Mouse (Mus musculus): ENCODE measurements at regions not wholly inside any gene's neighbourhood (a gene's known extent, or its start where the extent isn't known, plus 50 kb on each side); places are given as distances from the start of the nearest gene placed in this dataset.

DNA sequence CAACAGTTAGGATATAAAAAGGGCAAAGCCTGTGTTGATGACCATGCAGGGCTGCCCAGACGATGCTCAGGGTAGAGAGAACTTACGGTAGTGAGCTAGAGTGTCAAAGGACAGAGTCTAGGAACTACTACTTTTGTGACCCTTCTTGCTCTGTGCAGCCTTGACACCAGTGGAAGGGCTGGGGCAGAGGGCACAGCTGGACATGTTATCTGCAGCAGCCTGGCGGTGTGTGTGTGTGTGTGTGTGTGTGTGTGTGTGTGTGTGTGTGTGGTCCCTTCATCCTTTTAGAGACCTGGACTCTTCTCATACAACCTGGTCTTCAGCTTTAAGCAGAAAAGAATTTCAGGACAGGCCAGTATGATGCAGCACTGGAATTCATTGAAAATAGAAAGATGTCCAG lies 153.6 kb downstream of the Unc5cl start:
- H3K9me3 ChIP-seq (ENCODE audit: control insufficient read depth, low read length) = no peaks in the 10 kb centered on the region
- WGBS = 77% methylated on average over 3 of the region's 3 CpGs

DNA sequence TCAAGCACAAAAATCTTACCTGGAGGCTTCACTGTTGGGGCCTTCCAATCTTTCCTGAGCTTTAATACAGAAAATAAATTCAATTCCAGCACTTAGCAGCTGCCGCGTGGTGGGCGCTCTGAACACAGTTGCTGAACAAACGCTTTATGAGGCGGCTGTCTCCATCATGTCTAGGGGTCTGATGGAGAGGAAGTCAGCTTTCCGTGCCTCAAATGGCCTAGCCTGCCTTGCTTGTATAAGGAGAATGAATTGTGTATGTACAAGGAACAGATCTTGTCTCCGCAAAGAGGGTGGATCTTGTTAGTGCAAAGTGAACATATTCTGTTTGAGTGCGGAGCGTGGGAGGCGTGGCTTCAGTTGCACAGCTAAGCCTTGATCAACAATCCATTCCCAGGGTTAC lies 155.4 kb downstream of the Unc5cl start:
- Histone ChIP-seq H3K4me2 (ENCODE audit: low read length) (no peak overlapping the region), H3K27me3 (ENCODE audit: control insufficient read depth, insufficient read depth, low read length) (no peaks in the 10 kb centered on the region), H3K4me3 (ENCODE audit: control insufficient read depth in 1 of 2, insufficient read depth in 1 of 2, low read depth in 1 of 2, low read length in 2 of 2) (no peak overlapping the region), H3K4me1 (ENCODE audit: control insufficient read depth in 2 of 2, insufficient read depth in 2 of 2, low read length in 2 of 2) (no peaks in the 10 kb centered on the region), H3K36me3 (ENCODE audit: control insufficient read depth, insufficient read depth, low read length) (no peaks in the 10 kb centered on the region), H3K27ac (replicated peaks in 1 of 2; ENCODE audit: control insufficient read depth in 1 of 2, insufficient read depth in 1 of 2, low read depth in 2 of 2, low read length in 2 of 2) (no peak overlapping the region), H3K9ac (ENCODE audit: low read length) (no peak overlapping the region), H3K9me3 (ENCODE audit: control insufficient read depth, low read length) (peaks cover 8% of the 10 kb centered on the region)
- ATAC-seq (ENCODE audit: insufficient number of reproducible peaks, insufficient read depth, low FRiP score, low read depth) = no peak
- WGBS = 85% methylated on average over 10 of the region's 10 CpGs

More for the DNA sequence above, 153.6 kb downstream of the Unc5cl start:
- Histone ChIP-seq H3K36me3 (ENCODE audit: control insufficient read depth, insufficient read depth, low read length) (no peaks in the 10 kb centered on the region), H3K27me3 (ENCODE audit: control insufficient read depth, insufficient read depth, low read length) (no peaks in the 10 kb centered on the region), H3K9ac (ENCODE audit: low read length) (no peak overlapping the region), H3K4me3 (ENCODE audit: control insufficient read depth in 1 of 2, insufficient read depth in 1 of 2, low read depth in 1 of 2, low read length in 2 of 2) (no peak overlapping the region), H3K4me2 (ENCODE audit: low read length) (no peak overlapping the region), H3K27ac (replicated peaks in 1 of 2; ENCODE audit: control insufficient read depth in 1 of 2, insufficient read depth in 1 of 2, low read depth in 2 of 2, low read length in 2 of 2) (no peak overlapping the region), H3K4me1 (ENCODE audit: control insufficient read depth in 2 of 2, insufficient read depth in 2 of 2, low read length in 2 of 2) (no peaks in the 10 kb centered on the region)
- no peak for ATAC-seq (ENCODE audit: insufficient number of reproducible peaks, insufficient read depth, low FRiP score, low read depth)

DNA sequence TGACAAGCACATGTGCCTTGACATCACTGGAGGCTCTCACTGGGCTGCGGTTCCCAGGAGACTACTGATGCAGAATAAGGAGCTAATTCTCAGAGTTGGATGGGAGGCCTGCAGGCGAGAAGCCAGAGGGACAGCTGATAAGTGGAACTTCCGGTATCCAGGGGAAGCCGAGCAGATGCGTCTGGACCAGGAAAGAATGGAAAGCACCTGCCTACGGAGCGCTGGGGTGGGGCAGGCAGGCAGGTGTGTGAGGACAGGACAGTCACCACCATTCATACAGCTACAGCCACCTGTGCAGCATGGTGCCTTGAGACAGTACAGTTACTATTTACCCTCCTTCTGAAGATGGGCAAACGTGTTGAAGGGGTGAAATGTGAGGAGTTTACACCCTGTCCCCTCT lies 156.1 kb downstream of the Unc5cl start:
- peaks cover 8% of the 10 kb centered on the region for H3K9me3 ChIP-seq (ENCODE audit: control insufficient read depth, low read length)
- WGBS = 55% methylated on average over 8 of the region's 8 CpGs
- no peak overlapping the region for H3K4me3 ChIP-seq (ENCODE audit: control insufficient read depth in 1 of 2, insufficient read depth in 1 of 2, low read depth in 1 of 2, low read length in 2 of 2)
- ATAC-seq (ENCODE audit: insufficient number of reproducible peaks, insufficient read depth, low FRiP score, low read depth) = no peak
- no peak overlapping the region for H3K9ac ChIP-seq (ENCODE audit: low read length)
- H3K36me3 ChIP-seq (ENCODE audit: control insufficient read depth, insufficient read depth, low read length) = no peaks in the 10 kb centered on the region
- H3K4me1 ChIP-seq (ENCODE audit: control insufficient read depth in 2 of 2, insufficient read depth in 2 of 2, low read length in 2 of 2) = no peaks in the 10 kb centered on the region
- H3K27ac ChIP-seq (replicated peaks in 1 of 2; ENCODE audit: control insufficient read depth in 1 of 2, insufficient read depth in 1 of 2, low read depth in 2 of 2, low read length in 2 of 2) = no peak overlapping the region
- H3K4me2 ChIP-seq (ENCODE audit: low read length) = no peak overlapping the region
- H3K27me3 ChIP-seq (ENCODE audit: control insufficient read depth, insufficient read depth, low read length) = no peaks in the 10 kb centered on the region

DNA sequence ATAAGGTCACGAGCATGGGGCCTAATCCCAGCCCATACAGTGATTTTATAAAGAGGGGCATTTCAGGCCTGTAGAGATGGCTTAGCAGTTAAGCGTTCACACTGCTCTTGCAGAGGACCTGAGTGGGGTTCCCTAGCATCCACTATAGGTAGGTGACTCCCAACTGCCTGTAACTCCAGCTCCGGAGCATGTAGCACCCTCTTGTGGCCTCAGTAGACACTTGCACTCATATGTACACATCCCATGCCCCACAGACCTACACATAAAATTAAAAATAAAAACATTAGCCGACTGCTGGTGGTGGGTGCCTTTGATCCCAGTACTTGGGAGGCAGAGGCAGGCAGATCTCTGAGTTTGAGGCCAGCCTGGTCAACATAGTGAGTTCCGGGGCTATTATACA lies 158.8 kb downstream of the Unc5cl start:
- no peaks in the 10 kb centered on the region for H3K4me1 ChIP-seq (ENCODE audit: control insufficient read depth in 2 of 2, insufficient read depth in 2 of 2, low read length in 2 of 2)
- ATAC-seq (ENCODE audit: insufficient number of reproducible peaks, insufficient read depth, low FRiP score, low read depth) = no peak
- no peak overlapping the region for H3K4me3 ChIP-seq (ENCODE audit: control insufficient read depth in 1 of 2, insufficient read depth in 1 of 2, low read depth in 1 of 2, low read length in 2 of 2)
- no peaks in the 10 kb centered on the region for H3K27me3 ChIP-seq (ENCODE audit: control insufficient read depth, insufficient read depth, low read length)
- 87% methylated on average over 5 of the region's 5 CpGs for WGBS
- no peak overlapping the region for H3K9ac ChIP-seq (ENCODE audit: low read length)
- H3K36me3 ChIP-seq (ENCODE audit: control insufficient read depth, insufficient read depth, low read length) = no peaks in the 10 kb centered on the region
- H3K9me3 ChIP-seq (ENCODE audit: control insufficient read depth, low read length) = peaks cover 8% of the 10 kb centered on the region
- H3K4me2 ChIP-seq (ENCODE audit: low read length) = no peak overlapping the region
- no peak overlapping the region for H3K27ac ChIP-seq (replicated peaks in 1 of 2; ENCODE audit: control insufficient read depth in 1 of 2, insufficient read depth in 1 of 2, low read depth in 2 of 2, low read length in 2 of 2)

DNA sequence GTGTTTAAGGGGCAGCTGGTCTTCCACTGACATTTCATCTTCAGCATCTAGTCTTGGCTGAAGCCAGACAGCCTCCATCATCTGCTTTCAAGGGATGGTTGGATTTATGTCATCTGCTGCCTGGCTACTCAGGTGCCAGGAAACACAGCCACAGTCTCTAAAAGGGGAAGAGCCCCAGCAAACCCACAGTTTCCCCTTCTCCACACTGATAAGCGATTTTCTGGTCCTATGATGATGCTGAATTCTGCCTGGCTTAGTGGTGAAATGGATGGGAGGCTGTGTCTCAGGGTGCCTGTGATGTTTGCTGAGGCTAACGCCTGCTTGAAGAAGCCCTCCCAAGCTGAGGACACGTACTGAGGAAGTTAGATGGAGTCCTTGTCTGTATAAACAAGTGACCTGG lies 160.5 kb downstream of the Unc5cl start:
- H3K4me3 ChIP-seq (ENCODE audit: control insufficient read depth in 1 of 2, insufficient read depth in 1 of 2, low read depth in 1 of 2, low read length in 2 of 2) = no peak overlapping the region
- ATAC-seq (ENCODE audit: insufficient number of reproducible peaks, insufficient read depth, low FRiP score, low read depth) = no peak
- H3K9ac ChIP-seq (ENCODE audit: low read length) = no peak overlapping the region
- no peaks in the 10 kb centered on the region for H3K36me3 ChIP-seq (ENCODE audit: control insufficient read depth, insufficient read depth, low read length)
- peaks cover 8% of the 10 kb centered on the region for H3K9me3 ChIP-seq (ENCODE audit: control insufficient read depth, low read length)
- H3K27me3 ChIP-seq (ENCODE audit: control insufficient read depth, insufficient read depth, low read length) = no peaks in the 10 kb centered on the region
- H3K4me2 ChIP-seq (ENCODE audit: low read length) = no peak overlapping the region
- no peaks in the 10 kb centered on the region for H3K4me1 ChIP-seq (ENCODE audit: control insufficient read depth in 2 of 2, insufficient read depth in 2 of 2, low read length in 2 of 2)
- WGBS = 45% methylated on average over 3 of the region's 3 CpGs
- H3K27ac ChIP-seq (replicated peaks in 1 of 2; ENCODE audit: control insufficient read depth in 1 of 2, insufficient read depth in 1 of 2, low read depth in 2 of 2, low read length in 2 of 2) = no peak overlapping the region

DNA sequence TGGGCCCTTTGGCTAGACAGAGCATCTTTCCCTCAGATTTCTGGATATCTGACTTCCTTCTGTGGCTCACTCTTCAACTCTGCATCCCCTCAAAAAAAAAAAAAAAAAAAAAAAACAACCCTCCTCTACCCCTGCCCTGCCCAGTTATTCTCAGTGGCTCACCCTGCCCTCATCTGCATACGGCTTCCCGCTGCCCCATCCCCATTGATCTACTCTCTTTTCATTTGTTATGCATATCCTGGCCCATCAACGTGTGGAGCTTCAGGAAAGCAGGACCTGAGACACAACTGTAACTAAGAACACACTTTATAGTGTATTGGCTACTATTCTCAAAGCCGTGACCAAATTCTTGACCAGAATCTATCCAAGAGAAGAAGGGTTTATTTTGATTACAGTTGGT lies 161.5 kb downstream of the Unc5cl start:
- H3K9ac ChIP-seq (ENCODE audit: low read length) = no peak overlapping the region
- H3K36me3 ChIP-seq (ENCODE audit: control insufficient read depth, insufficient read depth, low read length) = no peaks in the 10 kb centered on the region
- H3K27ac ChIP-seq (replicated peaks in 1 of 2; ENCODE audit: control insufficient read depth in 1 of 2, insufficient read depth in 1 of 2, low read depth in 2 of 2, low read length in 2 of 2) = no peak overlapping the region
- H3K4me1 ChIP-seq (ENCODE audit: control insufficient read depth in 2 of 2, insufficient read depth in 2 of 2, low read length in 2 of 2) = no peaks in the 10 kb centered on the region
- no peak for ATAC-seq (ENCODE audit: insufficient number of reproducible peaks, insufficient read depth, low FRiP score, low read depth)
- 44% methylated on average over 4 of the region's 4 CpGs for WGBS
- H3K9me3 ChIP-seq (ENCODE audit: control insufficient read depth, low read length) = peaks cover 8% of the 10 kb centered on the region
- H3K4me3 ChIP-seq (ENCODE audit: control insufficient read depth in 1 of 2, insufficient read depth in 1 of 2, low read depth in 1 of 2, low read length in 2 of 2) = no peak overlapping the region
- H3K4me2 ChIP-seq (ENCODE audit: low read length) = no peak overlapping the region
- H3K27me3 ChIP-seq (ENCODE audit: control insufficient read depth, insufficient read depth, low read length) = no peaks in the 10 kb centered on the region

DNA sequence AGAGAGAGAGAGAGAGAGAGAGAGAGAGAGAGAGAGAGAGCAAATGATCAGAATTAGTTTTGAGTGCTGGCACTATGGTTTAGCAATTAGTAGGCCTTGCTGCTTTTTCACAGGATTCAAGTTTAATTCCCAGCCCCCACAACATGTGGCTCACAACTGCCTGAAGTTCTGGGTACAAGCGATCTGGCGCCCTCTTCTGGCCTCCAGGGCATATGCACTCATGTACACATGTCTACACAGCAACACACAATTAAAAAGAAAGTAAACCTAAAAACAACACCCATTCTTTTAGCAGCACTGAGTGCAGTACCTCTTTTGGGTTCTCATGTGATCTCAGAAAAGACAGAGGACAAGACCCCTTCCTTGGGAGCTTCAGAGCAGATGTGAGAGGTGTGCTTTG lies 166.2 kb downstream of the Unc5cl start:
- no peak overlapping the region for H3K27ac ChIP-seq (replicated peaks in 1 of 2; ENCODE audit: control insufficient read depth in 1 of 2, insufficient read depth in 1 of 2, low read depth in 2 of 2, low read length in 2 of 2)
- no peaks in the 10 kb centered on the region for H3K27me3 ChIP-seq (ENCODE audit: control insufficient read depth, insufficient read depth, low read length)
- no peaks in the 10 kb centered on the region; the same call in 1 of the 2 replicates for H3K9me3 ChIP-seq (ENCODE audit: control insufficient read depth, low read length)
- no peak overlapping the region for H3K4me3 ChIP-seq (ENCODE audit: control insufficient read depth in 1 of 2, insufficient read depth in 1 of 2, low read depth in 1 of 2, low read length in 2 of 2)
- H3K9ac ChIP-seq (ENCODE audit: low read length) = no peak overlapping the region
- no peak for ATAC-seq (ENCODE audit: insufficient number of reproducible peaks, insufficient read depth, low FRiP score, low read depth)
- no peaks in the 10 kb centered on the region for H3K36me3 ChIP-seq (ENCODE audit: control insufficient read depth, insufficient read depth, low read length)
- H3K4me2 ChIP-seq (ENCODE audit: low read length) = no peak overlapping the region
- no peaks in the 10 kb centered on the region for H3K4me1 ChIP-seq (ENCODE audit: control insufficient read depth in 2 of 2, insufficient read depth in 2 of 2, low read length in 2 of 2)
- WGBS = 52% methylated on average over 2 of the region's 2 CpGs

DNA sequence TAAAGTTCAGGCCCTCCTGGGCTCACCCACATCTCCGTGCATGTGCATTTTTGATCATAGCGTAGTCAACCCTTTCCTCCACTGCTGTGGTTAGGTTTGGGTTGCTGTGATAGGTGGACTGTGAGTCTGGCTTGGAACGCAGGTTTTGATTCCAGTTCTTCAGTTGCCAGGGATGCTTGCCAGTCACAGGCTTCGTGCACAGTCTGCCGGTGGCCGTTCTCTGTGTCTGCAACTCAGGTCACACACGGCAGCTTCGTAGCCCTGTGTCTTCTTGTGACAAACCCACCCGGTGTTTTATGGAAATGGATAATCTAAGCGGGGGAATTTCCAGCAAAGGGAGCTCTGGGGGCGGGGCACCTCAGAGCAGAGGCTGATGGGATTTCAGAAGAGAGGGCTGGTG lies 167.0 kb downstream of the Unc5cl start:
- Histone ChIP-seq H3K4me1 (ENCODE audit: control insufficient read depth in 2 of 2, insufficient read depth in 2 of 2, low read length in 2 of 2) (no peaks in the 10 kb centered on the region), H3K4me2 (ENCODE audit: low read length) (no peak overlapping the region), H3K27ac (replicated peaks in 1 of 2; ENCODE audit: control insufficient read depth in 1 of 2, insufficient read depth in 1 of 2, low read depth in 2 of 2, low read length in 2 of 2) (no peak overlapping the region), H3K4me3 (ENCODE audit: control insufficient read depth in 1 of 2, insufficient read depth in 1 of 2, low read depth in 1 of 2, low read length in 2 of 2) (no peak overlapping the region), H3K27me3 (ENCODE audit: control insufficient read depth, insufficient read depth, low read length) (no peaks in the 10 kb centered on the region), H3K9me3 (ENCODE audit: control insufficient read depth, low read length) (no peaks in the 10 kb centered on the region; the same call in 1 of the 2 replicates), H3K36me3 (ENCODE audit: control insufficient read depth, insufficient read depth, low read length) (no peaks in the 10 kb centered on the region), H3K9ac (ENCODE audit: low read length) (no peak overlapping the region)
- 88% methylated on average over 11 of the region's 11 CpGs for WGBS
- ATAC-seq (ENCODE audit: insufficient number of reproducible peaks, insufficient read depth, low FRiP score, low read depth) = no peak
